Mouse (Mus musculus) liver, embryonic 14.5 days (tissue): ENCODE data around the gene Enpep. TPM values are rescaled to one million over a fixed set of nuclear protein-coding genes. Genes with fewer than 3 reads are reported as not detected.

Source experiments
- ATAC-seq: fragments of 200-750 bp; cut with Nextera tagmentation; 2 replicates; pipeline ENCODE4 v1.8.0; 2017; ENCODE audit warnings: moderate number of reproducible peaks, mild to moderate bottlenecking, moderate library complexity; ENCODE audit not compliant: insufficient read depth
- DNase-seq, 3 experiments: peaks; one replicate each; pipeline ENCODE4 v3.0.0-alpha.2; 2012 to 2013; ENCODE audit warnings: low read depth in 3 of 3, low spot score in 3 of 3
- H3K27ac ChIP-seq: fragments of 300-500 bp; sonication (generic); 2 replicates; pipeline ENCODE4 v1.5.1; 2014; ENCODE audit warnings: moderate library complexity, mild to moderate bottlenecking, control low read depth, inconsistent platforms
- H3K27me3 ChIP-seq: fragments of 300-500 bp; sonication (generic); 2 replicates; pipeline ENCODE4 v1.6.1; 2014; ENCODE audit warnings: mild to moderate bottlenecking, low read length, moderate library complexity; ENCODE audit not compliant: control insufficient read depth, insufficient read depth
- H3K36me3 ChIP-seq: fragments of 300-500 bp; sonication (generic); replicated peaks from 2 replicates; pipeline ENCODE4 v1.6.1; 2014; ENCODE audit warnings: low read depth; ENCODE audit not compliant: control insufficient read depth, insufficient read depth
- H3K4me1 ChIP-seq, 2 experiments: fragments of 200-500 bp in 1 of 2; fragments of 300-500 bp in 1 of 2; sonication (generic) in 1 of 2; replicated peaks; 2 replicates each; pipeline ENCODE4 v1.6.1; 2012 to 2014; ENCODE audit warnings: antibody characterized with exemption in 1 of 2, inconsistent platforms in 1 of 2, low read length in 1 of 2; ENCODE audit not compliant: control insufficient read depth in 2 of 2, insufficient read depth in 2 of 2
- H3K4me2 ChIP-seq: fragments of 300-500 bp; sonication (generic); 2 replicates; pipeline ENCODE4 v1.6.1; 2014; ENCODE audit warnings: low read depth, mild to moderate bottlenecking, control low read depth, moderate library complexity
- H3K4me3 ChIP-seq, 2 experiments: fragments of 200-500 bp in 1 of 2; fragments of 300-500 bp in 1 of 2; sonication (generic) in 1 of 2; 2 replicates each; pipeline ENCODE4 v1.5.1; 2012 to 2014; ENCODE audit warnings: low read depth in 2 of 2, low read length in 2 of 2, mild to moderate bottlenecking in 2 of 2, control low read depth in 1 of 2, inconsistent platforms in 1 of 2, moderate library complexity in 1 of 2; ENCODE audit not compliant: insufficient read depth in 1 of 2
- H3K9ac ChIP-seq: fragments of 300-500 bp; sonication (generic); replicated peaks from 2 replicates; pipeline ENCODE4 v1.6.1; 2014; ENCODE audit warnings: mild to moderate bottlenecking, control low read depth, moderate library complexity
- H3K9me3 ChIP-seq: fragments of 300-500 bp; sonication (generic); 2 replicates; pipeline ENCODE4 v1.6.1; 2016; ENCODE audit warnings: low read length, mixed read lengths; ENCODE audit not compliant: control insufficient read depth
- CTCF ChIP-seq: IDR thresholded peaks from 2 replicates; pipeline ENCODE4 v1.5.1; 2016; ENCODE audit warnings: antibody characterized with exemption, low read depth, control low read depth
- EP300 ChIP-seq: IDR thresholded peaks from 2 replicates; pipeline ENCODE4 v1.6.1; 2016; ENCODE audit warnings: antibody characterized with exemption, low read depth
- WGBS: fragments of 180-500 bp; shearing (Covaris S2); extraction: QIAGEN DNeasy Blood & Tissue Kit; methylation state at CpG from one replicate; pipeline ENCODE4 v1.1.7; 2014; ENCODE audit not compliant: insufficient replicate concordance; 5-methylcytosine and 5-hydroxymethylcytosine counted together
- polyA plus RNA-seq, 2 experiments: library from polyadenylated mRNA; depleted of rRNA in 1 of 2; stranded (reverse) in 1 of 2; unstranded in 1 of 2; fragments of >200 nt; fragmentation: Nextera tagmentation in 1 of 2; extraction: Ambion mirVana in 1 of 2; gene quantifications; 2 replicates each; pipeline versions ENCODE4 v1.2.1 to v1.2.3; 2012 to 2014

Enpep gene
- polyA plus RNA-seq, 2 experiments, result 2.5 to 2.7 TPM

DNA sequence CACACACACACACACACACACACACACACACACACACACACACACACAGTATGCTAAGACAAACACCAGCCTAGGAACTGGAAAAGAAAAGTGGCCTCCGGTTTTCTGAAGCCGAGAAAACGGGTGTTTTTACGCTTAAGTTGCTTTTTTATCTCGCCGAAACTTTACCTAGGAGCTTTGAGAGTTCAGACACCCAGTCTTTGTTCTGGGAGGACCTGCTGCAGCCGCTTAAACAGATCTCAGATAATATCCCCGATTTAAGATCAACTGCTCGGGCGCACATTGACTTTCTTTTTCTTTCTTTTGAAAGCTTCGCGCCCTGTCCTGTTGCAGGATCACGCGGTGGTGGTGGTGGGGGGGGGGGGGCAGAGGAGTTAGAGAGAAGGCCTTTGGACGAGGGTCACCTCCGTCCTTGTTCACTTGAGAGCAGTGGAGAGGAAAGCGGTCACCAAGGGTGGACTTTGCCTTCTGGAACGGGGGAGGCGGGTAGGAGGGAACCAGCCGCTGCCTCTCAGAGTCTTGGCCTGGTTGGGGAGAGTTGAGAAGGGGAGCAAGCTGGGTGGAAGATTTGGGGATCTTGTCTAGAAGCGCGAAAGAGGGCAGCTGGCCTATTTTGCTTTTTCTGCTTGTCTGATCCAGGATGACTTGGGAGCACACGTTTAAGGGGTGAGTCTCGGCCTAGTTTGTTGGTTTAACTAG lies 111.7 kb downstream of the Enpep start:
- Histone ChIP-seq H3K9ac (no peak overlapping the region), H3K36me3 (no peaks in the 10 kb centered on the region), H3K4me1 (no peaks in the 10 kb centered on the region), H3K27ac (no peak overlapping the region), H3K27me3 (peaks cover 98% of the 10 kb centered on the region), H3K4me2 (no peak overlapping the region), H3K9me3 (no peaks in the 10 kb centered on the region), H3K4me3 (no peak overlapping the region)
- no peak for ATAC-seq
- no peak for DNase-seq
- 4% methylated on average over 24 of the region's 24 CpGs for WGBS
- TF ChIP-seq CTCF (no peak), EP300 (no peak)

GRCm38 (mm10) chr3:129220086-129220670 lies 112.3 kb downstream of the Enpep start:
- no peak overlapping the region for H3K9ac ChIP-seq
- H3K27me3 ChIP-seq, result peaks cover 98% of the 10 kb centered on the region
- no peak overlapping the region for H3K4me2 ChIP-seq
- no peaks in the 10 kb centered on the region for H3K9me3 ChIP-seq
- H3K27ac ChIP-seq, result no peak overlapping the region
- no peaks in the 10 kb centered on the region for H3K36me3 ChIP-seq
- TF ChIP-seq CTCF, result no peak
- no peak for TF ChIP-seq EP300
- H3K4me1 ChIP-seq, result no peaks in the 10 kb centered on the region
- ATAC-seq (no peak), DNase-seq (no peak)
- WGBS, result 5% methylated on average over 7 of the region's 7 CpGs
- no peak overlapping the region for H3K4me3 ChIP-seq

Other genes starting within 250 kb of the Enpep start
- gene Pitx2, start 132.8 kb downstream of the Enpep start, polyA plus RNA-seq (2012; rRNA removed), result 0.52 and 0.71 TPM in 2 replicates
- gene Pitx2, start 132.8 kb downstream of the Enpep start, polyA plus RNA-seq (2014; fragmentation: Nextera tagmentation; extraction: Ambion mirVana), result 0.36 and 0.47 TPM in 2 replicates
- 6.6 and 7.2 TPM in 2 replicates for gene Elovl6, start 199.6 kb upstream of the Enpep start, polyA plus RNA-seq (2012; rRNA removed)
- gene Elovl6, start 199.6 kb upstream of the Enpep start, polyA plus RNA-seq (2014; fragmentation: Nextera tagmentation; extraction: Ambion mirVana), result 7.2 and 7.8 TPM in 2 replicates